Mouse (Mus musculus) G1E (cell line): Measurements from ENCODE around the gene Slamf8.

Source experiments
- CTCF ChIP-seq: IDR thresholded peaks from 2 replicates; pipeline ENCODE4 v1.5.1; 2012; ENCODE audit warnings: low read depth, low read length, inconsistent platforms, mixed read lengths
- GATA1 ChIP-seq: IDR thresholded peaks from 2 replicates; pipeline ENCODE4 v1.6.1; 2012; ENCODE audit warnings: borderline replicate concordance, low read length, inconsistent platforms, mixed read lengths
- GATA2 ChIP-seq: IDR thresholded peaks from 2 replicates; pipeline ENCODE4 v1.6.1; 2012; ENCODE audit warnings: low read depth, low read length, inconsistent platforms, borderline replicate concordance

DNA sequence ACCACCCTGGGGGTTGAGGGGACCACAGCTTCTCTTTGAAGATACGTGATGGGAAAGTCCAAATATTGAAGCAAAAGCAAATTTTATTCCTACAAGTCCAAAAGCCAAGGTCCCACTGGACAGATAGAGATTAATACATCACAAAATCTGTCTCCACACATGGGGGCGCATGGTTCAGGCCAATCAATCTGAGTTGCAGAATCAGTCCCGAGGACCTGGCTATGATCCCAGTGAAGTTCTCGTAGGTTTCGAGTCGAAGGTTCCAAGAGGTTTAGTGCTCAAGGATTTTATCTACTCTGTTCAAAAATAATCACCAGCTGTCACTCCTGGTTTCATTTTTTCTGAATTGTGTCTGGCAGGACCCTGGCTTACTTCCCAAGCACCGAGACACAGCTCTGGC lies 39.4 kb downstream of the Slamf8 start:
- TF ChIP-seq CTCF (no peak), GATA1 (no peak), GATA2 (no peak)
